Mouse (Mus musculus): ENCODE results near the gene Rhcg. TPM values are rescaled to one million over a fixed set of nuclear protein-coding genes. Genes with fewer than 3 reads are reported as not detected.

Rhcg gene
- polyA plus RNA-seq, 1 experiment from 2014 or later, result 3.9 TPM

DNA sequence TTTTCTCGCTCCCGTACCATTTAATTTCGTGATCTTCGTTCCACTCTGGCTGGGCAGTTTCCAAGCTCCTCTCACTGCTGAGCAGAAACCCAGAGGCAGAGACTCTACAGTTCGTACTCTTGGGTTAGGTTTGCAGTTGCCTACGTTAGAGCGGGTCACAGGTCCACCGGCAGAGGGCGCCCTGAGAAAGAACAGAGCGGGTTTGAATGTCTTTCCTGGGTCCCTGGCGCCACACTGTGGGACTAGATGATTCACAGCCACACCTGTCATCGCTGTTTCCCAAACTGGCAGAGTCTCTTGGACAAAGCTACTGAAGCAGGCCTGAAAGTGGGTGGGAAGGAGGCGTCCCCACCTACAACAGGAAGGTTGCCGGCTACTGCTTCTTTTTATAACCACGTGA lies 70.4 kb downstream of the Rhcg start:
- Histone ChIP-seq H3K9ac (replicated peaks; ENCODE audit: low read depth, low read length) (peak overlapping the region; percentile 18), H3K27ac (ENCODE audit: low read depth, low read length) (peak overlapping the region; percentile 64), H3K4me3 (ENCODE audit: low read depth, low read length) (no peak overlapping the region), H3K36me3 (ENCODE audit: control insufficient read depth, insufficient read depth, low read length) (no peaks in the 10 kb centered on the region), H3K27me3 (ENCODE audit: control insufficient read depth, insufficient read depth, low read length) (no peaks in the 10 kb centered on the region), H3K4me1 (ENCODE audit: control insufficient read depth, insufficient read depth, low read length) (peaks cover 24% of the 10 kb centered on the region; the same call in 1 of the 2 replicates), H3K4me2 (ENCODE audit: low read depth, low read length) (no peak overlapping the region), H3K9me3 (ENCODE audit: control insufficient read depth, low read length) (no peaks in the 10 kb centered on the region)
- under 1% methylated on average over 15 of the region's 15 CpGs for WGBS
- peak; percentile 82 for ATAC-seq (ENCODE audit: low read depth)

DNA sequence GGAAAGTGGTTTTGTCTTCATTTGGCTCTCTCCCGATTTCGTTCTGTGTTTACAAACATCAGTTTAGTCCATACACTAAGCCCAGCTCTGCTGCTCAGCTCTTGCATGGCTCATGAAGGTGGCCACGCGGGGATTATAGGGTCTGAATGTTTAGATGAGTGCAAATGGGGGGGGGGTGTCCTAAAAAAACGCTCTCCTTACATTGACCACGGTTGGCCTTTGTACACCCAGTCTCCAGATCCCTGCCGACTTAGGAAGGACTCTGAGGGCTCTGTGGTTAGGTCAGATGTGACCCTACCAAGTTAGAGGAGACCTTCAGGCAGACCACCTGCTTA lies 72.4 kb downstream of the Rhcg start:
- Histone ChIP-seq H3K27me3 (ENCODE audit: control insufficient read depth, insufficient read depth, low read length) (peaks cover 2% of the 10 kb centered on the region; the same call in 1 of the 2 replicates), H3K4me1 (ENCODE audit: control insufficient read depth, insufficient read depth, low read length) (peaks cover 24% of the 10 kb centered on the region; the same call in 1 of the 2 replicates), H3K36me3 (ENCODE audit: control insufficient read depth, insufficient read depth, low read length) (no peaks in the 10 kb centered on the region), H3K9me3 (ENCODE audit: control insufficient read depth, low read length) (no peaks in the 10 kb centered on the region), H3K4me2 (ENCODE audit: low read depth, low read length) (no peak overlapping the region), H3K4me3 (ENCODE audit: low read depth, low read length) (no peak overlapping the region), H3K27ac (ENCODE audit: low read depth, low read length) (no peak overlapping the region; the same call in 1 of the 2 replicates), H3K9ac (replicated peaks; ENCODE audit: low read depth, low read length) (no peak overlapping the region)
- ATAC-seq (ENCODE audit: low read depth), result no peak
- 13% methylated on average over 7 of the region's 7 CpGs for WGBS

DNA sequence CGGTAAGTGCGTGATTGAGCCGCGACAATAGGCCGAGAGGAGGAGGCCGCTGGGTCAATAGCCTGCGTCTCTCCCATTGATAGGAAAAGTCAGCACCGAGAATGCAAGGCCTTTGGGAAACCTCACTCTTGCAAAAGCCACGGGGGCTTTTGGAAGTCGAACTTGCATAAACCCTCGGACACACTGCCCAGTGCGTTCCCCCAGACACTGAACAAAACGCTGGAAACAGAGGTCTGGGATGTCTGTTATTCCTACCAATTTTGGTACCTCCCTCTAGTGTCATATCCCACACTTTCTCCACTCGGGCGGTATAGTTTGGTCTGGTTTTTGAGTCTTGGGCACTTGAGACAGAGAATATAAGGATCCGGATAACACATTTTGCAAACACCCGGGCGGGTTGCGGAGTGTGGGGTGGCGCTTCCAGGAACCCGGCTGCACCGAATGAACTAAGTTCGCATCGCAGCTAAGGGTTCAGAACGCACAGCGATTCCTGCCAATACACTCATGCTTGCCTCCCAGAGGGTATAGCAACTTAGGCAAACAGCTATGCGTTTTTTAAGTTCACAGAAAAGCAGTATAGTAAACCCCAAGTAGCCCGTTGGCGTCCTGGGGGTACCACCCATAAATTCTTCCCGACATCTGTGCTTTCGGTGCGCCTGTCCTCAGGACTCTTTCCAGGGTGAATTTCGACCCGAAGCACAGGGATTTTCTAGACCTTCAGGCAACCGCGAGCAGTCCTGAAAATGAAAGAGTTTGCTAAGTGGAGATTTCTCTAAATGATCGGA lies 73.0 kb downstream of the Rhcg start:
- Histone ChIP-seq H3K4me2 (ENCODE audit: low read depth, low read length) (peak overlapping the region; percentile 57), H3K4me3 (ENCODE audit: low read depth, low read length) (no peak overlapping the region), H3K9me3 (ENCODE audit: control insufficient read depth, low read length) (no peaks in the 10 kb centered on the region), H3K27ac (ENCODE audit: low read depth, low read length) (peak overlapping the region; percentile 91), H3K4me1 (ENCODE audit: control insufficient read depth, insufficient read depth, low read length) (peaks cover 24% of the 10 kb centered on the region; the same call in 1 of the 2 replicates), H3K36me3 (ENCODE audit: control insufficient read depth, insufficient read depth, low read length) (no peaks in the 10 kb centered on the region), H3K9ac (replicated peaks; ENCODE audit: low read depth, low read length) (peak overlapping the region; percentile 67; the same call in 1 of the 2 replicates), H3K27me3 (ENCODE audit: control insufficient read depth, insufficient read depth, low read length) (peaks cover 2% of the 10 kb centered on the region; the same call in 1 of the 2 replicates)
- no peak for ATAC-seq (ENCODE audit: low read depth)
- 4% methylated on average over 37 of the region's 37 CpGs for WGBS

Other genes with a start within 250 kb of the Rhcg start
- 23.4 TPM in 2 replicates for gene Rlbp1, start 230.6 kb downstream of the Rhcg start, polyA plus RNA-seq (2014; fragmentation: Nextera tagmentation; extraction: Ambion mirVana)
- 1.5 and 1.9 TPM in 2 replicates for gene Fanci, start 225.7 kb downstream of the Rhcg start, polyA plus RNA-seq (2014; fragmentation: Nextera tagmentation; extraction: Ambion mirVana)
- gene Polg, start 151.3 kb downstream of the Rhcg start, polyA plus RNA-seq (2014; fragmentation: Nextera tagmentation; extraction: Ambion mirVana), result 23.0 and 30.5 TPM in 2 replicates
- 0.98 and 1.4 TPM in 2 replicates for gene Ticrr, start 42.5 kb upstream of the Rhcg start, polyA plus RNA-seq (2014; fragmentation: Nextera tagmentation; extraction: Ambion mirVana)
- gene Kif7, start 98.1 kb upstream of the Rhcg start, polyA plus RNA-seq (2014; fragmentation: Nextera tagmentation; extraction: Ambion mirVana), result 1.3 and 2.3 TPM in 2 replicates
- 0.17 TPM in 1 of 2 replicates, not detected in the other for gene Plin1, start 115.2 kb upstream of the Rhcg start, polyA plus RNA-seq (2014; fragmentation: Nextera tagmentation; extraction: Ambion mirVana)
- 13.4 and 16.2 TPM in 2 replicates for gene Pex11a, start 125.5 kb upstream of the Rhcg start, polyA plus RNA-seq (2014; fragmentation: Nextera tagmentation; extraction: Ambion mirVana)
- 0.08 and 0.12 TPM in 2 replicates for gene Wdr93, start 125.5 kb upstream of the Rhcg start, polyA plus RNA-seq (2014; fragmentation: Nextera tagmentation; extraction: Ambion mirVana)
- not detected in 2 replicates for gene Mesp1, start 176.1 kb upstream of the Rhcg start, polyA plus RNA-seq (2014; fragmentation: Nextera tagmentation; extraction: Ambion mirVana)
- 0.71 and 1.2 TPM in 2 replicates for gene Mesp2, start 193.1 kb upstream of the Rhcg start, polyA plus RNA-seq (2014; fragmentation: Nextera tagmentation; extraction: Ambion mirVana)
- 0.95 and 7.2 TPM in 2 replicates for gene Anpep, start 243.4 kb upstream of the Rhcg start, polyA plus RNA-seq (2014; fragmentation: Nextera tagmentation; extraction: Ambion mirVana)